Mouse (Mus musculus) gastrocnemius, adult 8-10 months (tissue): ENCODE measurements around the gene Mef2b. TPM values are rescaled to one million over a fixed set of nuclear protein-coding genes. Genes with fewer than 3 reads are reported as not detected.

Source experiments
- microRNA-seq: library from miRNA; unstranded; fragments of <30 nt; microRNA quantifications from one replicate; pipeline ENCODE4 v1.2.0, GENCODE M21; 2022
- total RNA-seq, 4 experiments: library from RNA; stranded (reverse); gene quantifications; 2 replicates each; pipeline ENCODE4 v1.2.4; 2022

Gene Mef2b
- total RNA-seq, 4 experiments from 2014 or later: 0.32 to 0.36 (median 0.34) TPM; not detected in 1

Small RNA genes lying within 50 kb of the gene (microRNA-seq; reads per million reads assigned to microRNA genes)
- gene Mir7066: not detected

Other genes with a start within 250 kb of the Mef2b start
- not detected for gene Tssk6, start 237.5 kb upstream of the Mef2b start, total RNA-seq
- 100 to 1,000 TPM; 248 to 328 (median 285) TPM for gene Ndufa13, start 237.2 kb upstream of the Mef2b start, total RNA-seq
- 10 to 100 TPM in 3 of 4 experiments, 1 to 10 TPM in 1; 8.2 to 10.8 (median 10.5) TPM for gene Yjefn3, start 237.0 kb upstream of the Mef2b start, total RNA-seq
- gene Gatad2a, start 143.3 kb upstream of the Mef2b start, total RNA-seq: 10 to 100 TPM; 20.5 to 26.4 (median 25.2) TPM
- gene Mau2, start 97.0 kb upstream of the Mef2b start, total RNA-seq: 10 to 100 TPM; 23.1 to 26.1 (median 24.6) TPM
- gene Sugp1, start 96.9 kb upstream of the Mef2b start, total RNA-seq: 10 to 100 TPM; 16.7 to 20.4 (median 18.1) TPM
- under 1 TPM; 0.17 to 0.48 (median 0.35) TPM for gene Tm6sf2, start 66.8 kb upstream of the Mef2b start, total RNA-seq
- under 1 TPM in 1 of 4 experiments, not detected in 3; 0.08 TPM for gene Hapln4, start 56.3 kb upstream of the Mef2b start, total RNA-seq
- gene Ncan, start 18.8 kb upstream of the Mef2b start, total RNA-seq: under 1 TPM in 3 of 4 experiments, not detected in 1; 0.05 to 0.11 (median 0.08) TPM
- 1 to 10 TPM; 4.1 to 6.5 (median 4.6) TPM for gene Nr2c2ap, start 8.4 kb upstream of the Mef2b start, total RNA-seq
- gene Rfxank, start 557 bp upstream of the Mef2b start, total RNA-seq: 10 to 100 TPM in 1 of 4 experiments, 1 to 10 TPM in 3; 8.5 to 10.6 (median 9.1) TPM
- gene Borcs8, start 212 bp upstream of the Mef2b start, total RNA-seq: 10 to 100 TPM in 3 of 4 experiments, 1 to 10 TPM in 1; 9.8 to 14.9 (median 14.1) TPM
- 10 to 100 TPM; 77.0 to 87.6 (median 85.9) TPM for gene Tmem161a, start 32.6 kb downstream of the Mef2b start, total RNA-seq
- gene Slc25a42, start 72.6 kb downstream of the Mef2b start, total RNA-seq: 10 to 100 TPM; 27.4 to 34.4 (median 31.1) TPM
- 10 to 100 TPM; 41.1 to 50.5 (median 42.9) TPM for gene Sugp2, start 94.5 kb downstream of the Mef2b start, total RNA-seq
- 1 to 10 TPM; 5.5 to 8.7 (median 7.6) TPM for gene Armc6, start 94.8 kb downstream of the Mef2b start, total RNA-seq
- 1 to 10 TPM; 3.1 to 4.4 (median 3.2) TPM for gene Homer3, start 143.1 kb downstream of the Mef2b start, total RNA-seq
- gene Ddx49, start 162.8 kb downstream of the Mef2b start, total RNA-seq: 10 to 100 TPM; 25.8 to 35.3 (median 33.9) TPM
- gene Cope, start 162.8 kb downstream of the Mef2b start, total RNA-seq: 100 to 1,000 TPM; 112 to 126 (median 121) TPM
- gene Cers1, start 176.1 kb downstream of the Mef2b start, total RNA-seq: 10 to 100 TPM; 16.5 to 25.1 (median 20.2) TPM
- 1 to 10 TPM in 1 of 4 experiments, under 1 TPM in 1, not detected in 2; 0.75 to 2.7 TPM for gene Gdf1, start 190.1 kb downstream of the Mef2b start, total RNA-seq
- 10 to 100 TPM; 29.7 to 32.7 (median 30.8) TPM for gene Upf1, start 213.6 kb downstream of the Mef2b start, total RNA-seq
- gene Comp, start 233.8 kb downstream of the Mef2b start, total RNA-seq: 10 to 100 TPM in 2 of 4 experiments, 1 to 10 TPM in 2; 2.7 to 16.7 (median 8.4) TPM